Mouse (Mus musculus) heart, adult 2 months (tissue): ENCODE measurements around the gene Pheta2.

Experiments used
- CTCF ChIP-seq: fragments of 200-600 bp; IDR thresholded peaks from 2 replicates; pipeline ENCODE4 v1.8.1; 2022; ENCODE audit warnings: antibody characterized with exemption, mild to moderate bottlenecking, moderate library complexity
- EP300 ChIP-seq: fragments of 200-500 bp; IDR thresholded peaks from 2 replicates; pipeline ENCODE4 v1.6.1; 2011; ENCODE audit warnings: low read depth, low read length, control low read depth; ENCODE audit not compliant: insufficient read depth
- POLR2A ChIP-seq: fragments of 200-500 bp; IDR thresholded peaks from 2 replicates; pipeline ENCODE4 v1.6.1; 2011; ENCODE audit warnings: mild to moderate bottlenecking, low read depth, low read length, control low read depth; ENCODE audit not compliant: insufficient read depth

- TF ChIP-seq CTCF = no peak
- 0 out of 2 replicates have a peak, but pooled peaks have one; percentile 30 for TF ChIP-seq POLR2A
- no peak for TF ChIP-seq EP300
Observed at GRCm38 (mm10) chr15:82350349-82350748, 11.6 kb downstream of the Pheta2 start.
